Mouse (Mus musculus) layer of hippocampus, adult 11-12 months (tissue): ENCODE data around the gene Rph3a.
"Not testable (repeated sequence)": the region's sequence is repeated elsewhere in the genome, so short reads cannot be mapped to it uniquely, and the experiment has no call there.

Experiments used
- DNase-seq: peaks from one replicate; pipeline ENCODE4 v3.0.0; 2022; ENCODE audit warnings: low spot score

Rph3a gene

DNA sequence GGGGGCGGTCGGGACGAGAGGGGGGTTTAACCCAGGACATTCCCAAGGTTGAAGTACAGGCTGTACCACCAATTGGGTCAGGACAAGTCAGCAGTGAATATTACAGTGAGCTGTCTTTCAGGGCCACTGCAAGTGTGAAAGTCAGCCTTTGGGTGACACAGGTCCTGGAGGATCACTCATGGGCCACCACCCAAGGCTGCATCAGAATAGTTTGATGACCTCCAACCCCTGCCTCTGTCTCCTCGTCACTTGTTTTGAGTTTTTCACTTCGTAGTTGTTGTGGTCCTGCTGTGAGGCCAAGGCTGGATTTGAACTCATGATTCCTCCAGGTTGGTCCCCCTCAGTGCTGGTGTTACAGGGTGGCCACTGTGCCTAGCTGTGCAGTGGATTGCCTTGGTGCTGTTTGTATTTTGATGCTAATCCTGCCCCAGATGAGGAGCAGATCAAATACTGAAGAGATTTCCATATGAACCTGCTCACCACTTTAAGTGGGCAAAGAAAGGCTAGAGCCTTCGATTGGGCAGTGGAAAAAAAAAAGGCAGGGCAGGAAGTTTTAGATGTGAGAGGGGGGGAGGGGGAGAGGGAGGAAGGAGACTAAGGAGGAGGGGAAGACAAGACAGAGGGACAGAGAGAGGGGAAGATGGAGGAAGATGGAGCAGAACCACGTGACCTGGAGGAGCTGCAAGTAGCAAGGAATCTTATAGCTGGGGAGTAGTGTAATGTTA, 101.5 kb downstream of the Rph3a start:
- no peak for DNase-seq

DNA sequence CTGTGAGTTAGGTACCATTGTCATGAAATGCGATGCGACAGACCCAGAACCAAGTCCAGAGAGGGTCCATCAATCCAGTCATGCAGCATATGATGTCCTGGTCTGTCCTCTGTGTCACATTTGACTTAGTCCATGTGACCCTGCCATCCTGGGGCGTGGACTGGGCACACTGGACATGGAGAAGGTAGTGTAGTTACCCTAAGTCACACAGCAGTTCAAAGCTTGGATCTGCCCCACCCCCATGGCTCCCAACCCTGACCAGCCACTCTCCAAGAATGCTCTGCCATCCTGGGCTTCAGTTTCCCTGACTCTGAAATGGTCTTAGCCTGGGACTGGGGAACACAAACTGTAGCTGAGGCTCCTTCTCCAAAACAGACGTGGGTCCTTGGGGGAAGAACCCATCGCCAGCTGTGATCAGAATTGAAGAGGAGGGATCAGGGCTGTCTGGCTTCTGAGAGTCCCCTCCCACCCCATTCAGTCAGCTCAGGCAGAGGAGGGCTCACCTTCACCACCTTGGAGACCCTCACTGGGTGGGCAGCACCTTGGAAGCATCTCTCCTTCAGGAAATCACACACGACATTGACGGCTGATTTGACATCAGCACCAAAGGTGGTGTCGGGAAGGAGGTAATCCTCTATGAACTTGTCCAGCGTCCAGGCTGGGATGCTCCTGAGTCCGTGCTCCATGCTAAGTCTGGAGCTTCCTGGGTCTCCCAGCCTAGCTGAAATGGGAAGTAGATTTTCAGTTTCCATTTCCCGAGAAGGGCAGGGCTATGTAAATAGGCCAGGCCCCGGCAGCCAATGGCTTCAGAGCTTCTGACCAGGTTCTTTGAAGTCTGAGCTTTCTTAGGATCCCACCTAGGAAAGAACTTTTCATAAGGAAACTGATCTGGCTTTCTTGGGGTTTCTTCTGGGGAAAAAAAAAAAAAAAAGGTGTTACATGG, 102.8 kb downstream of the Rph3a start, which contains the start of gene Oas1a:
Gene Oas1a, minus strand, starts transcription at position 731 of the 943 bp plus-strand sequence.
- not testable (repeated sequence) for DNase-seq

DNA sequence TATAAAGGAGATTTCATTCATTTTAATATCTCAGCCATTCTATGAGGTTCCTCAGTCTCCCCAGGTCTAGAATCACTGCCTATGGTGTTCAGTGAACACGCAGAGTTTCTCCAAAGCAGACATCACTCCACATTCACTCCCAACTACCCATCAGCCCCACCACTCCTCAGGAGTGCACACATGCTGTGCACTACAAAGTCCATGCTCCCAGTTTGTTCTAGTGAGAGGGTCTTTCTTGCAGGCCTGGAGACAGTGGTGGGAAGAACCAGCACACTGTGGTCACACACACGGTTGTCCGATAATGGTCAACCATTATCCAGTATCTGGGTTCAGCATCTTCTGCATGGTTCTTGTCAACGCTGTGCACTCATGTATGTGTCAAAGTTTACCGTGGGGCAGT, 107.8 kb downstream of the Rph3a start:
- DNase-seq: no peak

DNA sequence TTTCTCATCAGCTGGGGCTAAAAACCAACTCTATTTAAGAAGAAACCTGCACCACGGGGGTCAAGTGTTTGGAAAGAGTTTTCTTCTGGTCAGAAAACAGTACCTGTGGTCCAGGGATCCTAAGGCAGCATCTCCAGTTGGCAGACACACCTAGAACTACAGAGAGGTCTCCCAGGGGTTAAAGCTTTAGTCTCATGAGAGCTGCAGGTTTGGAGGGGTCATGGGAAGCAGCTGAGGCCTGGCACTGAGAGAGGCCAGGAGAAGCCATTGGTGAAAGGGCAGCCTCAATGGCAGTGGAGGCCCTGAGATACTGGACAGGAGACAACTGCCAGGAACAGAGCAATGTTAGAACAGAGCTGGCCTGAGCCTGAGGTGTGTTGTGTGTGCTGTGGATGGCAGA, 109.2 kb downstream of the Rph3a start:
- no peak for DNase-seq

DNA sequence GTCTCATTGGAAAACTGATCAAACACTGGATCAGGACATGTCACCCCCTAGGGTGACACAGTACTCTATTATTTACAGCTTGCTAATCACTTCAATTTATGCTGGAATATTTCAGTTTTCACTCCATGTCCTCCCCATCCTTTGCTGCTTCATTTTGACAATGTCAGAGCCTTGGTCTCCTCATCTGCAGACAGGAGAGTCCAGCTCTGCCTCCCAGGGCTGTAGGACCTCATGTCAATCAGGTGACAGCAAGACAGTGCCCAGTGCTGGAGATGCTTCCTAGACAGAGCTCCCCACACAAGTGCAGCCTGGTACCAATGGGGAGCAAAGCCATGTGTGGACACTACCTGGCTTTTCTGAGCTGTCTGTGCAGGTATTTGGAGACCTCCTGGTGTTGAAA, 111.2 kb downstream of the Rph3a start:
- no peak for DNase-seq

DNA sequence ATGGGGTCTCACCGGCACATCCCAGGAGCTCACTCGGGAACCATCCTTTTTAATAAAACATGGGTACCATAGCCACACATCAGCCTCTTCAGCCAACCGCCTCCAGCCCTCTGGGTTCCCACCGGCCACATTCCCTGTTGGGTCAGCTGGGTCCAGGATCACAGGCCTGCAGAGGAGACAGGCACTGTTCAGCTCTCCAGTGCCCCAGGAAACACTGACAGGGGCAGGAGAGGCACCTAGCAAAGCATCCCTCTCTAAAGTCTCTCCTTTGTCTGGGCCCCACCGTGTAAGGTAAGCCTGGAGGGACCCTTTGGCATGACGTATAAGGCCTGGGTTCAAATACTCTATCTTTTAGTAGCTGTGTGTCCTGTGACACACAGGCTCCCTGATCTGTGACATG, 111.6 kb downstream of the Rph3a start:
- DNase-seq: no peak

DNA sequence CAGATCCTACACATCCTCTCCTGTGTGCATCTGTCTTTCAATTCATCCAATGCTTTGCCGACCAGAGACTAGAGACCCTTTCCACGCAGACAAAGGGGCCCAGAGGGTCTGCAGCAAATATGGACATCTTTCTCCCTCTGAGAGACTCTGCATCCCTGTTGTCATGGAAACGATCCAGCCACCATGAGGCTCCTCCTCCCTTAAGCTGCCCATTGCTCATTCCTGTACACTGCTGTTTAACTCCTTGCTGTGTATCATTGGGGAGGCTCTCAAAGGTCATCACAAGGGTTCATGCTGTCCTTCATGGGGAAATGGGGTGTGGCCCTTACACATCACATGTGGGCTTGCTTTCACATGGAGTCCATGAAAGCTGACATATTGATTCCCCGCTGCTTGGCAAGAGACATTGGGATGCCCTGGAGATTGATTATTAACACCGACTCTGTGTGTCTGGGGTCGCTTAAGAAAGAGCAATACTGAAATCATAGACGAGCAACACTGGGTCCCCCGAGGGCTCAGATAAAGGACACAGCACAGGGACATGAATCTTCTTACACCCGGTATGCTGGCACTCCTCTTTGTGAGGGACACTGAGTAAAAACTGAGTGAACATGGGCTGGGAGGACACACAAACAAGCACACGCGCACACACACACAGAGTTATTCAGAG, 114.5 kb downstream of the Rph3a start:
- DNase-seq: no peak

DNA sequence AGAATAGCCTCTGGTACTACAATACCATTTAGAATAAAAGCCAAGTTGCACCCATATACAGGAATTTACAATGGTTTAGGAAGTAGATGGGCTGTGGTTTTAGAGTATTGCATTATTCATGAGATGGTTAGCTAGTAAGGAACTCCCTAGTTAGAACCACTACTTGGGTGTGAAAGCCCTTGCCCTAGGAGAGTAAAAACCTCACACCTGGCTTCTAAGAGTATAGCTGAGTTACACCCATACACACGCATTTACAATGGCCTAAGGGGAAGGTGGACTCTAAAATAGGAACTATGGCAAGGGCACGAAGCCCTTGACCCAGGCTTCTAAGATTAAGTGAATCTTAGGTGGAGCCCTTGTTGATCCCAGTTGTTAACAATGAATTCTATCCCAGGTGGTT, 115.2 kb downstream of the Rph3a start:
- DNase-seq: not testable (repeated sequence)

DNA sequence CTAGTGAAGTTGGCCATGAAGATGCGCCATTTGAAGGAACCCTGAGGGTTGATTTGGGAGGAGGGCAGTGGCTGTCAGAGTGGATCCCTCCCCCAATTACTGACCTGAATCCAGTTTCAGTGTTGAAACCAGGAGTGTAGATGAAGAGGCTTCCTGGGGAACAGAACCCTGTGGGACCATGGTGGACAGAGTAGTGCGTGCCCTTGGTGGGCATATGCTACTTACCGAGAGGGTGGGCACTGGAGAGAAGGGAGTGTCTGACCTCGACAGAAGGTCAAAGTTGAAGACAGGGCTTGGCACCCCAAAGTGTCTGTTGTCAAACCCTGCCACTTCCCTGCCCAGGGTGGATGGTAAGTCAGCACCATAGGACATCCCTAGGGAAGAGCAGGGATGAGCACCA, 116.0 kb downstream of the Rph3a start:
- DNase-seq: not testable (repeated sequence)

DNA sequence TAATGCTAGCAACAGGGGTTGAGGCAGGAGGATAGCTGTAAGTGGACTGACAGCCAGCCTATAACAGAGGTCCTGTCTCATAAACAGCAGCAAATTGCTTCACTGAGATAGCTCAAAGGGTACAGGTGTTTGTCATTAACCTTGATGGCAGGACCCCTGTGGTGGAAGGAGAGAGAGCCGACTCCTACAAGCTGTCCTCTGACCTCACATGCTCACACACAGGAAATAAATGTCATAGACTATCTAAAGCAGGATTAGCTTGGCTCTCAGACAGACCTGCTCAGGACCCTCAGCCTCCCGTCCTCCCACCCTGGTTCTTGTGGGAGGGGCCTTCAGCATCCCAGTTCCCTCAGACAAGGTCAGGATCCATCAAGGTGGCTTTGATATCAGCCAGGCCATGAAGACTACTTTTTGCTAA, 117.6 kb downstream of the Rph3a start:
- no peak for DNase-seq

DNA sequence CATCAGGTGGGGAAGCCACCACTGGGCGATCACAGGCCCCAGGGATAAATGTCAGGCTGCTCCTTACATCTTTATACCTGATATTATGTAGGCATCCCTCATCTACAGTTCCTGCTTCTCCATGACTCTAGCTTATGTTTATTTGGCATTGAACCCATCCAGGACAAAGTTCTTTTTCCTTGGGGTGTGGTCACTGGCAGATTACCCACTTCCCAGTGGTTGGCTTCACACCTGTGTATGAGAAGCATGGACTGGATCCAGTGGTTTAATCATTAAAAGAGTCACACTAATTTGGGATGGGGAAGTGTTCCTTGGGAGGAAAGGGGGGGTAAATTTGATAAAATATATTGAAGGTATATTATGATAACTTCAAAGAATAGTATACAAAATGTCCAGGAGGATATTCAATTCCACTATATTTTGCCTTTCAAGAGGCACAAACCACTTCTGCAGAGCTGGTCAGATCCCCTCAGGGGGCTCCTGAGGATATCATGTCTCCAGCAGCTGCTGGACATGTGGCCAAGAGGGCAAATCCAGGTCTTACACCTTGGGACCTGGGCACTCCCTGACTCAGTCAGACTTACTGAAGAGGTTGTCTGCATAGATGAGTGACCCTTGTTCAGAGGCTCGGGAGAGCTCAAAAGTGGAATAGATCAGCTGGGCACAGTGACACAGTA, 118.2 kb downstream of the Rph3a start:
- DNase-seq: not testable (repeated sequence)

DNA sequence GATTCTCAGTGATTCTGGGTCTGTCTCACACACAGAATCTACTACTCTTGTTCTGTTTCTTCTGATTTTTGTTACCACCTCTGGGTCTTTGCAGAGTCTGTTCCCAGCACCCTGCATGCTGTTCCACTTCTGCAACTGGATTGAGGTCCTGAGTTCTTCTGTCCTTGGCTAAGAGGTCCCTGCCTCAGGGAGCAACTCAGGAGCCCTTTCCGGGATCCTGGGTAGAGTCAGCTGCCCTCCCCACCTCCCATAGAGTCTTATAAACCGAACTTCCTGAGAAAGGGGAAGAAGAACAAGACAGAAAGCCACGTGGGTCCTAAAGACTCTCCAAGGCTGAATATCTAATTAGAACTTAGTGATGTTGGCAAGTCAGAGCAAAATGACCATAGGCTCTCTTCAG, 118.9 kb downstream of the Rph3a start:
- DNase-seq: no peak
